Mouse (Mus musculus): Measurements from ENCODE around the gene Isy1. TPM values are rescaled to one million over a fixed set of nuclear protein-coding genes. Genes with fewer than 3 reads are reported as not detected.
"Not testable (repeated sequence)": the region's sequence is repeated elsewhere in the genome, so short reads cannot be mapped to it uniquely, and the experiment has no call there.

Isy1 gene
- total RNA-seq, 4 experiments from 2014 or later, result 37.3 to 60.0 (median 46.5) TPM

GRCm38 (mm10) chr6:87776663-87777062 lies 61.9 kb downstream of the Isy1 start:
- no peak for DNase-seq

- DNase-seq, result no peak
Measured at GRCm38 (mm10) chr6:87775588-87776245, 62.9 kb downstream of the Isy1 start.

GRCm38 (mm10) chr6:87774909-87775308 lies 63.7 kb downstream of the Isy1 start:
- DNase-seq, result no peak

- DNase-seq, result no peak
Measured at GRCm38 (mm10) chr6:87774466-87774865, 64.1 kb downstream of the Isy1 start.

GRCm38 (mm10) chr6:87770626-87771025 lies 68.0 kb downstream of the Isy1 start:
- no peak for DNase-seq

GRCm38 (mm10) chr6:87764296-87764695 lies 74.3 kb downstream of the Isy1 start:
- DNase-seq, result not testable (repeated sequence)

Other genes starting within 250 kb of the Isy1 start
- under 1 TPM; 0.10 to 0.89 (median 0.36) TPM for gene Prokr1, start 248.1 kb downstream of the Isy1 start, total RNA-seq (2022)
- gene Aplf, start 166.6 kb downstream of the Isy1 start, total RNA-seq (2022), result 1 to 10 TPM; 7.4 to 9.6 (median 8.4) TPM
- gene Efcc1, start 107.9 kb downstream of the Isy1 start, total RNA-seq (2022), result under 1 TPM; 0.54 to 0.78 (median 0.65) TPM
- gene Gp9, start 60.7 kb downstream of the Isy1 start, total RNA-seq (2022), result under 1 TPM in 1 of 4 experiments, not detected in 3; 0.35 TPM
- gene Rab43, start 26.6 kb downstream of the Isy1 start, total RNA-seq (2022), result 10 to 100 TPM; 34.0 to 40.1 (median 36.5) TPM
- 1 to 10 TPM; 2.5 to 5.2 (median 3.2) TPM for gene Gm45140, start 3.0 kb downstream of the Isy1 start, total RNA-seq (2022)
- 100 to 1,000 TPM; 400 to 426 (median 421) TPM for gene Cnbp, start 12.3 kb upstream of the Isy1 start, total RNA-seq (2022)
- 100 to 1,000 TPM; 109 to 141 (median 130) TPM for gene Copg1, start 49.0 kb upstream of the Isy1 start, total RNA-seq (2022)
- 10 to 100 TPM; 18.0 to 30.4 (median 24.3) TPM for gene Hmces, start 75.1 kb upstream of the Isy1 start, total RNA-seq (2022)
- 10 to 100 TPM in 1 of 4 experiments, 1 to 10 TPM in 3; 4.4 to 10.0 (median 7.4) TPM for gene H1fx, start 142.8 kb upstream of the Isy1 start, total RNA-seq (2022)
- gene Rab7, start 206.5 kb upstream of the Isy1 start, total RNA-seq (2022), result 100 to 1,000 TPM; 310 to 390 (median 354) TPM
- gene Rpn1, start 245.7 kb upstream of the Isy1 start, total RNA-seq (2022), result 100 to 1,000 TPM; 275 to 361 (median 317) TPM

All from adrenal gland, adult 8-10 months (tissue).